Mouse (Mus musculus): Measurements from ENCODE around the gene Qsox1.

Gene Qsox1

GRCm38 (mm10) chr1:155801014-155801991, 11.4 kb downstream of the Qsox1 start:
- DNase-seq (ENCODE audit: low read depth): no peak

DNA sequence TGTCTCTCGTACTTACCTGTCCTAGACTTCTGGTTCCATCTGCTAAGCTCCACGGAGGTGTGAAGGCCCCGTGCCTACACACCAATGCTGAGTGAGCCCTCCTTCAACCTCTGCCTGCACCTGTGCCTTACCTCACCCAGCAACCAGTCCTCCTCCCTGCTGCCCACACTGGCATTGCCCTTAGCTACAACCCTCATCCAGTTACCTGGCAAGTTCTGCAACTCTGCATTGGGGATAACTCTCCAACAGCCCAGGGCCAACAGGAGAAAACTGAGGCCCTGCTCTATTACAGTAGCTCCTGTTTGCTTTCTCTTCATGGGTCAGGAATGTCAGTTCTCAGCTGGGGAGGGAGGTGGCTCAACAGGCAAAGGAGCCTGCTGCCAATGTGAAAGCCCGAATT, 14.7 kb downstream of the Qsox1 start:
- no peak for DNase-seq (ENCODE audit: low read depth)

GRCm38 (mm10) chr1:155797425-155797824, 15.3 kb downstream of the Qsox1 start:
- DNase-seq (ENCODE audit: low read depth): no peak

- no peak for DNase-seq (ENCODE audit: low read depth)
Measured at GRCm38 (mm10) chr1:155796757-155797405, 15.8 kb downstream of the Qsox1 start.

DNA sequence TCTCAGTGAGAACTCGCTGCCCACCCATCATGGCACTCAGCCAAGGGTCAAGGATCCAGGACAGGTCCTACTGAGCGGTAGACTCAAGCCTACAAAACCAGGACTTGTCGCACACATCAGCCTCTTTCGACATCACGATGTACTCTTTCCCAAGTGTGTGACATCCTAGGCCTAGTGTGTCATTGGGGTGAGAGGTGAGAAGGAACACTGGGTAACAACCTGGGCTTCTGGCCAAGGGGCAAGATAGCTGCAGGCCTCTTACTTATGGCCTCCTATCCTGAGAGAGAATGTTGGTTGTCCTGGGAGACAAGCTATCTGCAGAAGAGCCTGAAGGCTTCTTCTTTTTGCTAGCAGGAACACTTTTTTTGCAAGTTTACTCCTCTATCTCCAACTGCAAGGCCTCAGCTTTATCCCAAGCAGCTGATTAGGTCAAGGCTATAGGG, 16.9 kb downstream of the Qsox1 start:
- no peak for DNase-seq (ENCODE audit: low read depth)

- no peak for DNase-seq (ENCODE audit: low read depth)
Measured at GRCm38 (mm10) chr1:155794855-155795254, 17.8 kb downstream of the Qsox1 start.

DNA sequence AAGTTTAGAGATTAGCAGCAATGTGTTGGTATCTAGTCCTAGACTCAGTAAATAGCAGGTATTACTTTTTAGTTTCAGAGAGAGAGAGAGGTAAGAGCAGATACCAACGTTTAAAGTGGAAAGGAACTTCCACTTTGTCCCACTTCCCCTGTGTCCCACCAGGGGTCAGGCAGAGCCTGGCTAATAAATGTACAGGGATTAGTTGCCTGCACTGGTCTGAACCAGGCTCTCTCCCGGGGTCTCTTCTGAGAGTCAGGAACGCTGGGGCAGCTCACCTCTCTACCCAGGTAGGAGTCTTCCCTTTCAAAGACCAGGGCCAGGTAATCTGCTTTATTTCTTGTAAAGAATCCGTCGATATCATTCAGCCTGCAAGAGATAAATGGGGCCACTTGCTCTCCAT, 20.8 kb downstream of the Qsox1 start:
- no peak for DNase-seq (ENCODE audit: low read depth)

DNA sequence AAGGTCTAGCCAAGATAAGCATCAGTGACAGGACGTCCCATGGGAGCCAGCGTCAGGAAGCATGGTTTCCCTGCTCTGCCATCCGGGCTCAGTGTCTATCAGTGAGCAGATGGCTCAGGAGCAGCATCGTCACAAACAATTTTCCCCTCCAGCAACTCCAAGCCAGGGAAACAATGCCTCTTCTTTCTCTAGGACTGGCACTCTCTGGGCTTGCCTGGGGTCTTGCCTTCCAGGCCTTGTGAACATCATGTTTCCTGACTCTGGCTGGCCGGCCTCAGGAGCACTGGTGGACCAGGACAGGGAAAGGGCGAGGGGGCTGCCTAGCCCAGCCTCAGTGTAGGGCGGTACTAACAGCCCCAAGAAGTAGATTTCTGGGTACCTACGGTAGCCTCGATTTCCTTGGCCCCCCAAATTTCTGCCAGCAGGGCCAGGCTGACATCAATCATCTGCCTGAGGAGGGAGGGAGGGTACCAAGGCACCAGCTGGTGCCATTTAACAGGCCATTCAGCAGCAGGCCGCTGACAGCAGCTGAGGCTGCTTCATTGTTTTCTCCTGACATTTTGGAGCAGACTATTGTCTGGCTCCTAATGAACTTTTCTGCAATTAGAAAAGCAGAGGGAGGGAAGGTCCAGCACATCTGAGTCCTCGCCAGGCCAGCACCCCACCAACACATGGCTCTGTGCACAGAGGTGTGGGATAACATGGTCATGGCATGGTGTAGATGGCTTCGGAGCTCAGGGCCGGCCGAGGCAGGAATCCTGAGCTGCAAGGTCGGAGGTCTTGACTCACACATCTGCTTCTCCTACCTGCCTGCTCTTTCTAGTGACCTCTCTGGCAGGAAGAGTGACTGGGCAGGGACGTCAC, 22.3 kb downstream of the Qsox1 start:
- DNase-seq (ENCODE audit: low read depth): no peak

GRCm38 (mm10) chr1:155785886-155786285, 26.8 kb downstream of the Qsox1 start:
- DNase-seq (ENCODE audit: low read depth): no peak

DNA sequence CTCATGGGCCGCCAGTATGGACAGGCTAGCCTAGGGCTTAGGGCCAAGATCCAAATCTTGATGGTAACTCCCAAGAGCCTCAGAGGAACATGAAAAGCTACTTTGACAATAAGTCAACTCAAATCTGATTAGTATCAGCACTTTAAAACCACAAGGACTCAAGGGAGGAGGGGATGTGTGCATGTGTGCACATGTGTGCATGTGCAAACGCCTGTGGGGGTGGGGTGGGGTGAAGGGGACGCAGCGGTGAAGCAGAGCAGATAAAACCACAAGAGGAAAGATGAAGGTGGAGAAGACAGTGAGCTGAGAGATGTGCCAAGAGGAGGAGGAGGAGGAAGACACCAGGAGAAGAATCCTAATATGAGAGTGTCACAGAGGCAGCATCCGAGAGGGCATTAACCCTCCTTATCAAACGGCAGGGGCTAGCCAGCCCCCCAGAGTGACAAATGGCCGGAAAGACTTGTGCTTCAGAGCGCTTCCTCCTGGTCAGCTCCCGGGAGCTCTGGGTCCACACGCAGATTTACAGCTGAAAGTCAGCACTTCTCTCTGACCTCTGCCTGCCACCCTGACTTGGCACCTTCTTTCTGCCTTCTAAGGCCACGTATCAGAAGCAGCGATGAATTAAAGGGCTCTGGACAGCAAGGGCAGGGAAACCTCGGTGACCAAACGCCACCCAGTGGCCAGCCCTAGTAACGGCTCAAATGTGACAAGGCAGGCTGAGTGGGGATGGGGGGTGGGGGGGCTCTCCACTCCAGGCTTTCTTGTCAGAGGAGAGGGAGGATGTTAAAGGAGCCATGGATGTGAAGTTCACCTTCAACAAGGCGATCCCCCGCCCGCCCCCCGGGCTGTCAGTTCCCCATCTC, 28.1 kb downstream of the Qsox1 start:
- DNase-seq (ENCODE audit: low read depth): no peak

- no peak for DNase-seq (ENCODE audit: low read depth)
Measured at GRCm38 (mm10) chr1:155782382-155782781, 30.3 kb downstream of the Qsox1 start.

- no peak for DNase-seq (ENCODE audit: low read depth)
Measured at GRCm38 (mm10) chr1:155777641-155778625, 34.8 kb downstream of the Qsox1 start.

DNA sequence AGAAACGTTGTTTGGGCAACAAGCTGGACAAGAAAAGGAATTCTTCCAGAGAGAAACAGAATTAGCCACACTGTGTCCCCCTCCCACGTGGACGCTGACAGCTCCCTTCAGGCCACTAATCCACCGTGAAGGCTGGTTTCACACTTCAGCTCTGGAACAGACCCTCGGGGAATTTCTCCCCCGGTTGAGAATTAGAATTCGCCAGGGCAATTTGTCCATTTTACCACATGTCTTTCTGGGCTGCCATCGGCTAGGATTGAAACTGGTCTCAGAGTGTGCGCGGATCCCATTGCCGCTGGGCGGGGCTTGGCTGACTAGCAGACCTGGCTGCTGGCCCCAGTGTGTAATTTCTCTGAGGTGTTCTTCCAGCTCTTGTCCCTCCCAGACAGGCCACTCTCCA, 53.5 kb downstream of the Qsox1 start:
- DNase-seq (ENCODE audit: low read depth): no peak

- DNase-seq (ENCODE audit: low read depth): no peak
Measured at GRCm38 (mm10) chr1:155758711-155759110, 54.0 kb downstream of the Qsox1 start.

GRCm38 (mm10) chr1:155757621-155758020, 55.1 kb downstream of the Qsox1 start:
- no peak for DNase-seq (ENCODE audit: low read depth)

GRCm38 (mm10) chr1:155753411-155753810, 59.3 kb downstream of the Qsox1 start:
- no peak for DNase-seq (ENCODE audit: low read depth)

GRCm38 (mm10) chr1:155751484-155752255, 61.0 kb downstream of the Qsox1 start, which contains the start of gene Lhx4:
Gene Lhx4 (minus strand): TSS chr1:155751684.
- DNase-seq (ENCODE audit: low read depth): no peak

GRCm38 (mm10) chr1:155750517-155751178, 62.0 kb downstream of the Qsox1 start:
- DNase-seq (ENCODE audit: low read depth): no peak

DNA sequence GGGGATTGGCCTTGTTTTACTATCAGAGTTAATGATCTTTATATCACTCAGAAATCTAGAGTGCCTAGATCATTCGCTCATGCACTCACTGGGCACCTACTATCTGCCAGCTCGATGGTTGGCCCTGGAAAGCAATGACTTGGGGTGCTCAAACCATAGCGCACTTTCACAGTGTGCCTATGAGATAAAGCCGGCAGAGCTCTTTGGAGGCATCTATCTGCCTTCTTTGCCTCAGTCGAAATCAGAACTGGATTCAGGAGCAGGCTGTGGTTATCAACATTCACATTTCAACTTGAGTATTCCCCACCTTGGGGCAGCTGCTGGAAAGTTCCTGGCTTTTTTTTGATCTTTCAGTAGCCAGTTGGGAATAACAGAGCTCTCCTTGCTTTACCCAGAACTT, 64.8 kb downstream of the Qsox1 start:
- no peak for DNase-seq (ENCODE audit: low read depth)

Measured in fibroblast of lung, adult 2 months (primary cell).